Mouse (Mus musculus): Measurements from ENCODE around the gene Tfeb. TPM values are rescaled to one million over a fixed set of nuclear protein-coding genes. Genes with fewer than 3 reads are reported as not detected.

Gene Tfeb
- polyA plus RNA-seq, 1 experiment from 2014 or later, result 30.7 TPM

DNA sequence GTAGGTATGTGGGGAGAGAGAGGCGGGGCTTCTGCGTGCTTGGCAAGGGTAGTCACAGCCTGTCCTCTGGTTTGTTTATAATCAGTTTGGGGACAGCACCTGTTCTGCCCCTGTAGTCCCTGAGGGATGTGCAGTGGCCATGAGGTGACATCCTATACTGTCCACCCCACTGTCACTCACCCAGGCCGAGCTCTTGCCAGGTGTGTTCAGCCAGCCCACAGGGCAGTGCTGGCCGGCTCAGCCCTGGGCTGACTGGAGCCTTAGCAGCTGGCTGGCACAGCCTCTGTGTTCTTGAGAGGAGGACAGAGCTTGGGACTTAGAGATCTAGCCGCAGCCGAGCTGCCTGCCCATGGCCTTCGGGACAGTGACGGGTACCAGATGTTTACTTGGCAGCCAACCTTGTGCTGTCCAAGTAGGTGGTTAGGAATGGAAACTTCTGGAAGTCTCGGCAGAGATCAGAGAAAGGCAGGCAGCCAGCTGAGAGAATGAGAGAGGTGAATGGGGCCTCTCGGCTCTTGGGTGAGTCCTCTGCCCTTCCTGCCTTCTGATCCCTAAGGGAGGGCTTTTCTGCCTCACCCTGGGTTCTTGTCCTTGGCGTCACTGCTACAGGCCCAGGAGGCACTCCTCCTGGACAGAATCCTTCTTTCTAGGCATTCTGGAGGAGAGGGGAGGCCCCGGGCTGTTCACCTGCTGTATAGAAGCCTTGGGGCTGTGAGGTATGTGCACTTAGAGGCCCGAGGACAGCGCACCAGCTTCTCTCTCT lies 12.1 kb downstream of the Tfeb start:
- H3K9me3 ChIP-seq (ENCODE audit: control insufficient read depth, low read length), result no peaks in the 10 kb centered on the region
- peak overlapping the region; percentile 17; the same call in 1 of the 2 replicates for H3K4me3 ChIP-seq (ENCODE audit: low read length)
- peak overlapping the region; percentile 97 for H3K27ac ChIP-seq (ENCODE audit: low read length)
- ATAC-seq, result peak; percentile 68
- H3K9ac ChIP-seq (ENCODE audit: low read depth, low read length), result peak overlapping the region; percentile 58
- peaks cover 28% of the 10 kb centered on the region for H3K4me1 ChIP-seq (ENCODE audit: control insufficient read depth, insufficient read depth, low read length)
- H3K36me3 ChIP-seq (ENCODE audit: control insufficient read depth, insufficient read depth, low read length), result 0 out of 2 replicates have a peak, but pooled peaks cover 3% of the 10 kb centered on the region
- H3K4me2 ChIP-seq (ENCODE audit: low read depth, low read length), result peak overlapping the region; percentile 38
- 51% methylated on average over 14 of the region's 14 CpGs for whole genome bisulfite sequencing
- no peaks in the 10 kb centered on the region for H3K27me3 ChIP-seq (replicated peaks; ENCODE audit: control insufficient read depth, insufficient read depth, low read length)

DNA sequence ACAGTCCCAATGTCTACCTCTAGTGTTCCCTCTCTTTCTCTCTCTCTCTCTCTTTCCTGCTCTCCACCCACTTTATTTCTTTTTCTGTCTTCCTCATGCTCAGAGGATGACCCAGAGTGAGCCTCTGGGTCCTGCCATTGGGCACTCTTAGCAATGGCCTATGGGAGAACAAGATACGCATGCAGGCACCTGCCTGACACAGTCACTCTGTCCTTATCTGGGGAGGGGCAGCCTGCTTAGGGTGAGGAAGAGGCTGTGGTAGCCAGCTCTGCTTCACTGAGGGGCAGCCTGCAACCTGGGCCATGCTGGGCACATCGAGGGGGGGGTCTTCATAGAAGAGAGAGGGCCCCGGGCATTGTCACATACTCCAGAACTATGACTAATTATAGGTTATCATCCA lies 12.8 kb downstream of the Tfeb start:
- Histone ChIP-seq H3K27ac (ENCODE audit: low read length) (peak overlapping the region; percentile 97), H3K4me3 (ENCODE audit: low read length) (no peak overlapping the region), H3K9me3 (ENCODE audit: control insufficient read depth, low read length) (no peaks in the 10 kb centered on the region), H3K4me1 (ENCODE audit: control insufficient read depth, insufficient read depth, low read length) (peaks cover 29% of the 10 kb centered on the region), H3K4me2 (ENCODE audit: low read depth, low read length) (peak overlapping the region; percentile 18; the same call in 1 of the 2 replicates), H3K9ac (ENCODE audit: low read depth, low read length) (peak overlapping the region; percentile 58; the same call in 1 of the 2 replicates), H3K36me3 (ENCODE audit: control insufficient read depth, insufficient read depth, low read length) (0 out of 2 replicates have a peak, but pooled peaks cover 3% of the 10 kb centered on the region), H3K27me3 (replicated peaks; ENCODE audit: control insufficient read depth, insufficient read depth, low read length) (no peaks in the 10 kb centered on the region)
- 74% methylated on average over 3 of the region's 3 CpGs for WGBS
- ATAC-seq, result peak; percentile 27

DNA sequence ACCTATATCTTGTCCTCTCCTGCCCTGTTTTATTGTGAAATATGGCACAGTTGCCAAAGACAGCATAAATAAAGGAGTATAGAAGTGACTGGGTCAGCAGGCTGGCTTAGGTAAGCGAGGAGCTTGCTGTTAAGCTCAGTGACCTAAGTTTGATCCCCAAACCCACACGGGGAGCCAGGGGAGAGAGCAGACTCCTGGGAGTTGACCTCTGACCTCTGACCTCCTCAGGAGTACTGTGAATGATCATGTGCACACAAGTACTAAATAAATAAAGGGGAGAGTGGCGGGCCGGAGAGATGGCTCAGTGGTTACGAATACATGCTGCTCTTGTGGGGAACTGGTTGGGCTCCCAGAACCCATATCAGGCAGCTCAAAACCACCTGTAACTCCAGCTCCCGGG lies 13.3 kb downstream of the Tfeb start:
- no peak overlapping the region for H3K9ac ChIP-seq (ENCODE audit: low read depth, low read length)
- no peak overlapping the region for H3K4me2 ChIP-seq (ENCODE audit: low read depth, low read length)
- no peak for ATAC-seq
- H3K27me3 ChIP-seq (replicated peaks; ENCODE audit: control insufficient read depth, insufficient read depth, low read length), result no peaks in the 10 kb centered on the region
- H3K4me3 ChIP-seq (ENCODE audit: low read length), result no peak overlapping the region
- H3K9me3 ChIP-seq (ENCODE audit: control insufficient read depth, low read length), result no peaks in the 10 kb centered on the region
- H3K4me1 ChIP-seq (ENCODE audit: control insufficient read depth, insufficient read depth, low read length), result peaks cover 29% of the 10 kb centered on the region
- H3K27ac ChIP-seq (ENCODE audit: low read length), result no peak overlapping the region; the same call in 1 of the 2 replicates
- 58% methylated on average over 6 of the region's 6 CpGs for WGBS
- 0 out of 2 replicates have a peak, but pooled peaks cover 3% of the 10 kb centered on the region for H3K36me3 ChIP-seq (ENCODE audit: control insufficient read depth, insufficient read depth, low read length)

DNA sequence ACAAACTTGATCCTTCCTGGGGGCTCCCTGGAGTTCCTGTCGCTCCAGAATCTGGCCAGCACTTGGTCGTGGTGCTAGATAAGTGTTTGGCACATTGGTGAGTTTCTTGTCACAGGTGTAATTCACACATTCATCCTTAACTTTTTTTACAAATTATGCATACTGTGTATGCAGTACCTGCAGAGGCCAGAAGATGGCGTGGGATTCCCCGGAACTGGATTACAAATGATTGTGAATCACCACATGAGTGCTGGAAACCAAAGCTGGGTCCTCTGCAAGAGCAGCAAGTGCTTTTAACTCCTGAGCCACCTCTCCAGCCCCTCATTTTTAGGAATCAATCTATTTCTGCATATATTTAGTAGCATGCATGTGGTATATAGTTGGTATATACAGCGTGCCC lies 15.0 kb downstream of the Tfeb start:
- H3K4me3 ChIP-seq (ENCODE audit: low read length), result no peak overlapping the region
- H3K9ac ChIP-seq (ENCODE audit: low read depth, low read length), result no peak overlapping the region
- no peaks in the 10 kb centered on the region for H3K27me3 ChIP-seq (replicated peaks; ENCODE audit: control insufficient read depth, insufficient read depth, low read length)
- no peaks in the 10 kb centered on the region for H3K9me3 ChIP-seq (ENCODE audit: control insufficient read depth, low read length)
- peaks cover 32% of the 10 kb centered on the region for H3K4me1 ChIP-seq (ENCODE audit: control insufficient read depth, insufficient read depth, low read length)
- H3K27ac ChIP-seq (ENCODE audit: low read length), result no peak overlapping the region; the same call in 1 of the 2 replicates
- ATAC-seq, result no peak
- H3K36me3 ChIP-seq (ENCODE audit: control insufficient read depth, insufficient read depth, low read length), result 0 out of 2 replicates have a peak, but pooled peaks cover 3% of the 10 kb centered on the region
- WGBS, result 79% methylated on average over 5 of the region's 5 CpGs
- no peak overlapping the region for H3K4me2 ChIP-seq (ENCODE audit: low read depth, low read length)

DNA sequence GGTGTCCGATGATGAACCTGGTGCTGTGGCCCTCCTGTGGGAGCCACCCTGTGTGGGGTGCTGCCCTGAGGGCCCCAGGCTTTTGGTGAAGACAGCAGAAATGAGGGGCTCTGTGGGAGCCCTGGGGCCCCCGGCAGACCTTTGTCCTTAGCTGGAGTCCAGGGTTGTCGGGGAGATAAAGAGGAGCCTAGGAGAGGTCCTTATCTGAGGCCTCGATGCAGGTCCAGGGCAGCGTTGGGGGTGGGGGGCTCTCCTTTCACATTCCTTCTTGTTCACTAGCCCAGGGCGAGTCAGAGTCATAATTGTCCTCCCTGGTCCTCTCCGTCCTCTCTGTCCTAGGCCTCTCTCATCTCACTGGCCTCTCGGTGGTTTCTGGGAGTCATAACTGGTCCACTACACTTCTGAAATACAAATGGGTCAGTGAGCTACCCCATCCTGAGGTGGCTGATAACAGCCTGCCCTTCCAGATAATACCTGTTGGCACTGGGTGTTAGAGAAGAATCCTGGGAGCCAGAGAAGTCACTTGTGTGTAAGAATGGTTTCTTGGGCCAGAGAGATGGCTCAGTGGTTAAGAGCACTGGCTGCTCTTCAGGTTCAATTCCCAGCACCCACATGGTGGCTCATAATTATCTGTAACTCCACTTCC lies 16.4 kb downstream of the Tfeb start:
- H3K27ac ChIP-seq (ENCODE audit: low read length), result peak overlapping the region; percentile 90
- 63% methylated on average over 8 of the region's 8 CpGs for WGBS
- peak overlapping the region; percentile 46 for H3K9ac ChIP-seq (ENCODE audit: low read depth, low read length)
- no peak overlapping the region for H3K4me3 ChIP-seq (ENCODE audit: low read length)
- H3K4me2 ChIP-seq (ENCODE audit: low read depth, low read length), result peak overlapping the region; percentile 26; the same call in 1 of the 2 replicates
- no peaks in the 10 kb centered on the region for H3K27me3 ChIP-seq (replicated peaks; ENCODE audit: control insufficient read depth, insufficient read depth, low read length)
- ATAC-seq, result peak; percentile 73
- peaks cover 28% of the 10 kb centered on the region for H3K4me1 ChIP-seq (ENCODE audit: control insufficient read depth, insufficient read depth, low read length)
- H3K9me3 ChIP-seq (ENCODE audit: control insufficient read depth, low read length), result no peaks in the 10 kb centered on the region
- H3K36me3 ChIP-seq (ENCODE audit: control insufficient read depth, insufficient read depth, low read length), result 0 out of 2 replicates have a peak, but pooled peaks cover 3% of the 10 kb centered on the region

DNA sequence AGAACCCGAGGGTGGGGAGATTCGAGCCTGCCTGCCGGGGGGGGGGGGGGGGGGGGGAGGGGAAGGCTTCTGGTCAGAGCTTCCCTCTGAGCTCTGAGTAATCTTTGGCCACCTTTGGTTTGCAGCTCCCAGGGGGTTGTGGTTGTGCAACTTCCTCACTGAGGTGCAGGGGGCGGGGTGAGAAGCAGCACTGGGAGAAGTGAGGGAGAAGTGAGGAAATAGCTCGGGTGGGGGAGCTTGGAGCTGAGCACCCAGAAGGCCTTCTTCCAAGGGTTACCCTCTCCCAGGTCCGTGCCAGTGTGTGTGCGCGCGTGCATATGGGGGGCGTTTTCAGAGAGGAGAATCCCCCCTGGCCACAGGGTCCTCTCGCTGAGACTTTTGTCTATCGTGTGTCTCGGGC lies 17.4 kb downstream of the Tfeb start:
- H3K36me3 ChIP-seq (ENCODE audit: control insufficient read depth, insufficient read depth, low read length), result 0 out of 2 replicates have a peak, but pooled peaks cover 3% of the 10 kb centered on the region
- peak; percentile 78 for ATAC-seq
- peak overlapping the region; percentile 35; the same call in 1 of the 2 replicates for H3K4me2 ChIP-seq (ENCODE audit: low read depth, low read length)
- peaks cover 23% of the 10 kb centered on the region for H3K4me1 ChIP-seq (ENCODE audit: control insufficient read depth, insufficient read depth, low read length)
- H3K9ac ChIP-seq (ENCODE audit: low read depth, low read length), result peak overlapping the region; percentile 56
- 72% methylated on average over 9 of the region's 13 CpGs for WGBS
- H3K4me3 ChIP-seq (ENCODE audit: low read length), result peak overlapping the region; percentile 11; the same call in 1 of the 2 replicates
- peak overlapping the region; percentile 90 for H3K27ac ChIP-seq (ENCODE audit: low read length)
- H3K9me3 ChIP-seq (ENCODE audit: control insufficient read depth, low read length), result no peaks in the 10 kb centered on the region
- no peaks in the 10 kb centered on the region for H3K27me3 ChIP-seq (replicated peaks; ENCODE audit: control insufficient read depth, insufficient read depth, low read length)

DNA sequence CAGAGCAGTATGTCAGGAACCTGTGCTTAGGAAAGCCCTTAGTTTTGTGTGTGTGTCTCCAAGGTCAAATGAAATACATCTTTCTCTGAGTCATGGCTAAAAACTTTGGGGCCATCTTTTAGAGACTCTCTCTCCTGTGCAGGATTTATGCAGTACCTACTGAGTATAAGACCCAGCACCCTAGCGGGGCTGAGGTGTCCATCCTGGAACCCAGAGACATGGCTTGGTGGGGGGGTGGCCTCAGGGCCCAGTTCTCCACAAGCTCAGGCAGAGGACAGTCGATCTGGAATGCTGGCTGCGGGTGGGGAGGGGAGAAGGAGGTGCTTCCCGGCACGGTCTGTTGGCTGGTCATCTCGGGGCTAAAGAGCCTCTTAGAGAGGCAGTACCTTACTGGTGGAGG lies 19.5 kb downstream of the Tfeb start:
- no peak overlapping the region for H3K4me3 ChIP-seq (ENCODE audit: low read length)
- peaks cover 31% of the 10 kb centered on the region for H3K4me1 ChIP-seq (ENCODE audit: control insufficient read depth, insufficient read depth, low read length)
- H3K27ac ChIP-seq (ENCODE audit: low read length), result no peak overlapping the region
- H3K9me3 ChIP-seq (ENCODE audit: control insufficient read depth, low read length), result no peaks in the 10 kb centered on the region
- H3K4me2 ChIP-seq (ENCODE audit: low read depth, low read length), result no peak overlapping the region
- H3K27me3 ChIP-seq (replicated peaks; ENCODE audit: control insufficient read depth, insufficient read depth, low read length), result no peaks in the 10 kb centered on the region
- no peak for ATAC-seq
- 38% methylated on average over 6 of the region's 6 CpGs for WGBS
- no peak overlapping the region for H3K9ac ChIP-seq (ENCODE audit: low read depth, low read length)
- H3K36me3 ChIP-seq (ENCODE audit: control insufficient read depth, insufficient read depth, low read length), result 0 out of 2 replicates have a peak, but pooled peaks cover 3% of the 10 kb centered on the region

DNA sequence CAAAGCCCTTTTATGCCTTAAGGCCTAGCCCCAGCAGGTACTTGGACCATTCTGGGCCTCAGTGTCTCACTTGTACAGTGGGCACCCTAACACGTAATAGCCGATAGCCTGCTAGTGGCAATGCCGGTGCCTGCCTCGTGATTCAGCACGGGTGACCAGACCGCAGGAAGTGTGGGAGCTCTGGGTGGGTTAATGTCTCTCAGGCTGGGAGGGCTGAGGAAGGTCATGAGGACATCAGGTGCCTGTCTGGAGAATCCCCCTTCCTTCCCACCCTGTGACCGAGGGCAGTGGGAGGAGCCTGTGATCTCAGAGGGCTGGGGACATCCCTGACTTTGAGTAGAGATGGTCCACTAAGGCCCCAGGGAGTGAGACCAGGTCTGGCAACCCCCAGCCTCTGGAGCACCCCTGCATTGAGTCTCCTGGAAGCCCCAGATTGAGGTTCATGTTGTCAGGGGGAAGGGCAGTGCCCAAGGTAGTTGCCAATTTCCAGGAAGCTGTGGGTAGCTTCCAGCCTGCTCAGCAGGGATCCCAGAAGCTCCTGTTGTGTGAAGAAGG lies 20.3 kb downstream of the Tfeb start:
- Histone ChIP-seq H3K27ac (ENCODE audit: low read length) (no peak overlapping the region), H3K9ac (ENCODE audit: low read depth, low read length) (no peak overlapping the region), H3K4me3 (ENCODE audit: low read length) (no peak overlapping the region), H3K4me1 (ENCODE audit: control insufficient read depth, insufficient read depth, low read length) (peaks cover 33% of the 10 kb centered on the region), H3K4me2 (ENCODE audit: low read depth, low read length) (no peak overlapping the region), H3K36me3 (ENCODE audit: control insufficient read depth, insufficient read depth, low read length) (no peaks in the 10 kb centered on the region), H3K9me3 (ENCODE audit: control insufficient read depth, low read length) (no peaks in the 10 kb centered on the region), H3K27me3 (replicated peaks; ENCODE audit: control insufficient read depth, insufficient read depth, low read length) (no peaks in the 10 kb centered on the region)
- no peak for ATAC-seq
- 86% methylated on average over 7 of the region's 7 CpGs for WGBS

All from intestine, embryonic 16.5 days (tissue).